Mouse (Mus musculus): ENCODE data around the gene Acsf3.

DNA sequence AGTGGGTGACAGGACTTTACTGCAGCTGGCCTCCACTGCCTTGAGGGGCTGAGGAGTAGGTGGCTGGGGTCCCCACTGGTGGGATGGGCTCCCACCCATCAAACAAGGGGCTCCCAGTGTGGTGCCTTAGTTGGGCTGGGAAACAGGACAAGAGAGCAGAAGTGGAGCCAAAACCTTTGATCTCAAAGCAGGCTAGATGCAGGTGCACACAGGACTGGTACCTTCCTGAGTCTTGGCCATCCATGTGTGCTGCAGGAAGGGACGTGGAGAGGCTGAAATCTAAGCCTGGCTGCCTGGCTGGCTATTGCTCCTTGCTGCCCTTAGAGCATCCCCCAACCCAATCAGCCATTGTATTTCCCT, 77.2 kb downstream of the Acsf3 start:
- TF ChIP-seq POLR2A (IDR thresholded peaks at IDR 0.05; ENCODE audit: borderline replicate concordance, control insufficient read depth, low read depth, low read length) (no peak), CTCF (IDR thresholded peaks at IDR 0.05; ENCODE audit: control insufficient read depth, insufficient read depth, low read length) (no peak)

All from bone marrow, adult 2 months (tissue).